Mouse (Mus musculus) midbrain, embryonic 14.5 days (tissue): ENCODE measurements at regions not wholly inside any gene's neighbourhood (a gene's known extent, or its start where the extent isn't known, plus 50 kb on each side); places are given as distances from the start of the nearest gene placed in this dataset.
"Not testable (repeated sequence)": the region's sequence is repeated elsewhere in the genome, so short reads cannot be mapped to it uniquely, and the experiment has no call there.

Source experiments
- ATAC-seq: fragments of 200-750 bp; cut with Nextera tagmentation; 2 replicates; pipeline ENCODE4 v1.8.0; 2017; ENCODE audit warnings: moderate number of reproducible peaks, moderate library complexity; ENCODE audit not compliant: low FRiP score, low TSS enrichment
- DNase-seq: peaks from one replicate; pipeline ENCODE4 v3.0.0-alpha.2; 2015
- H3K27ac ChIP-seq: fragments of 300-500 bp; sonication (generic); replicated peaks from 2 replicates; pipeline ENCODE4 v1.5.1; 2014; ENCODE audit warnings: mild to moderate bottlenecking, low read depth, low read length, moderate library complexity
- H3K27me3 ChIP-seq: fragments of 300-500 bp; sonication (generic); 2 replicates; pipeline ENCODE4 v1.6.1; 2014; ENCODE audit warnings: low read length, control low read depth, mixed read lengths; ENCODE audit not compliant: control insufficient read depth, insufficient read depth
- H3K36me3 ChIP-seq: fragments of 300-500 bp; sonication (generic); 2 replicates; pipeline ENCODE4 v1.6.1; 2014; ENCODE audit warnings: low read length, control low read depth; ENCODE audit not compliant: control insufficient read depth, insufficient read depth
- H3K4me1 ChIP-seq: fragments of 300-500 bp; sonication (generic); 2 replicates; pipeline ENCODE4 v1.6.1; 2014; ENCODE audit warnings: mild to moderate bottlenecking, antibody characterized with exemption, low read length, control low read depth; ENCODE audit not compliant: control insufficient read depth, insufficient read depth
- H3K4me2 ChIP-seq: fragments of 300-500 bp; sonication (generic); 2 replicates; pipeline ENCODE4 v1.6.1; 2014; ENCODE audit warnings: mild to moderate bottlenecking, low read length, moderate library complexity
- H3K4me3 ChIP-seq: fragments of 300-500 bp; sonication (generic); replicated peaks from 2 replicates; pipeline ENCODE4 v1.5.1; 2014; ENCODE audit warnings: low read depth, low read length
- H3K9ac ChIP-seq: fragments of 300-500 bp; sonication (generic); replicated peaks from 2 replicates; pipeline ENCODE4 v1.6.1; 2014; ENCODE audit warnings: mild to moderate bottlenecking, low read length, moderate library complexity
- H3K9me3 ChIP-seq: fragments of 300-500 bp; sonication (generic); 2 replicates; pipeline ENCODE4 v1.6.1; 2016; ENCODE audit warnings: low read length, control low read depth, mixed read lengths; ENCODE audit not compliant: control insufficient read depth
- WGBS: fragments of 180-500 bp; shearing (Covaris S2); extraction: QIAGEN DNeasy Blood & Tissue Kit; methylation state at CpG from one replicate; pipeline ENCODE4 v1.1.7; 2014; 5-methylcytosine and 5-hydroxymethylcytosine counted together

GRCm38 (mm10) chr12:80055894-80056293 is 56.9 kb downstream of the Zfp36l1 start:
- not testable (repeated sequence) for H3K27me3 ChIP-seq, H3K27ac ChIP-seq, H3K4me2 ChIP-seq, H3K36me3 ChIP-seq, H3K4me3 ChIP-seq, H3K4me1 ChIP-seq, H3K9me3 ChIP-seq, DNase-seq, ATAC-seq, H3K9ac ChIP-seq
- 91% methylated on average over 1 of the region's 1 CpGs for WGBS

GRCm38 (mm10) chr12:80055394-80055793 is 57.4 kb downstream of the Zfp36l1 start:
- Histone ChIP-seq H3K27me3 (no peaks in the 10 kb centered on the region), H3K9ac (no peak overlapping the region), H3K4me2 (no peak overlapping the region), H3K36me3 (no peaks in the 10 kb centered on the region), H3K9me3 (no peaks in the 10 kb centered on the region), H3K27ac (no peak overlapping the region), H3K4me3 (no peak overlapping the region), H3K4me1 (peaks cover 4% of the 10 kb centered on the region)
- DNase-seq, result no peak
- WGBS, result 53% methylated on average over 2 of the region's 2 CpGs
- ATAC-seq, result no peak

- H3K36me3 ChIP-seq, result no peaks in the 10 kb centered on the region
- ATAC-seq (no peak), DNase-seq (no peak)
- 96% methylated on average over 3 of the region's 3 CpGs for WGBS
- no peaks in the 10 kb centered on the region for H3K4me1 ChIP-seq
- H3K4me2 ChIP-seq, result no peak overlapping the region
- no peaks in the 10 kb centered on the region for H3K27me3 ChIP-seq
- no peak overlapping the region for H3K4me3 ChIP-seq
- no peak overlapping the region for H3K27ac ChIP-seq
- no peaks in the 10 kb centered on the region for H3K9me3 ChIP-seq
- H3K9ac ChIP-seq, result no peak overlapping the region
Observed at GRCm38 (mm10) chr12:80054655-80055037, 58.2 kb downstream of the Zfp36l1 start.

- Histone ChIP-seq H3K9ac (no peak overlapping the region), H3K4me1 (no peaks in the 10 kb centered on the region), H3K4me2 (no peak overlapping the region), H3K27ac (no peak overlapping the region), H3K27me3 (no peaks in the 10 kb centered on the region), H3K36me3 (no peaks in the 10 kb centered on the region), H3K4me3 (no peak overlapping the region), H3K9me3 (no peaks in the 10 kb centered on the region)
- ATAC-seq (no peak), DNase-seq (no peak)
- WGBS, result 83% methylated on average over 9 of the region's 9 CpGs
Observed at GRCm38 (mm10) chr12:80053902-80054654, 58.7 kb downstream of the Zfp36l1 start.

GRCm38 (mm10) chr12:80048215-80048979 is 64.4 kb downstream of the Zfp36l1 start:
- Histone ChIP-seq H3K9ac (no peak overlapping the region), H3K4me3 (no peak overlapping the region), H3K9me3 (no peaks in the 10 kb centered on the region), H3K27me3 (no peaks in the 10 kb centered on the region), H3K27ac (no peak overlapping the region), H3K4me1 (no peaks in the 10 kb centered on the region), H3K36me3 (no peaks in the 10 kb centered on the region), H3K4me2 (no peak overlapping the region)
- ATAC-seq (no peak), DNase-seq (no peak)
- 90% methylated on average over 4 of the region's 4 CpGs for WGBS

- Histone ChIP-seq H3K36me3 (no peaks in the 10 kb centered on the region), H3K9me3 (no peaks in the 10 kb centered on the region), H3K4me2 (no peak overlapping the region), H3K27ac (no peak overlapping the region), H3K4me3 (no peak overlapping the region), H3K9ac (no peak overlapping the region), H3K4me1 (no peaks in the 10 kb centered on the region), H3K27me3 (no peaks in the 10 kb centered on the region)
- DNase-seq (no peak), ATAC-seq (no peak)
- WGBS, result 80% methylated on average over 6 of the region's 6 CpGs
Observed at GRCm38 (mm10) chr12:80046625-80047303, 66.0 kb downstream of the Zfp36l1 start.

- DNase-seq, result no peak
- WGBS, result 85% methylated on average over 11 of the region's 11 CpGs
- Histone ChIP-seq H3K27ac (no peak overlapping the region), H3K27me3 (no peaks in the 10 kb centered on the region), H3K36me3 (no peaks in the 10 kb centered on the region), H3K4me3 (no peak overlapping the region), H3K4me1 (no peaks in the 10 kb centered on the region), H3K9ac (no peak overlapping the region), H3K9me3 (no peaks in the 10 kb centered on the region), H3K4me2 (no peak overlapping the region)
- ATAC-seq, result no peak
Observed at GRCm38 (mm10) chr12:80041510-80042324, 71.1 kb downstream of the Zfp36l1 start.

GRCm38 (mm10) chr12:80041012-80041411 is 71.8 kb downstream of the Zfp36l1 start:
- Histone ChIP-seq H3K9me3 (no peaks in the 10 kb centered on the region), H3K9ac (no peak overlapping the region), H3K27me3 (no peaks in the 10 kb centered on the region), H3K4me2 (no peak overlapping the region), H3K36me3 (no peaks in the 10 kb centered on the region), H3K4me3 (no peak overlapping the region), H3K27ac (no peak overlapping the region), H3K4me1 (no peaks in the 10 kb centered on the region)
- 86% methylated on average over 6 of the region's 6 CpGs for WGBS
- ATAC-seq (no peak), DNase-seq (no peak)
